Mouse (Mus musculus): ENCODE data around the gene Carnmt1. TPM values are rescaled to one million over a fixed set of nuclear protein-coding genes. Genes with fewer than 3 reads are reported as not detected.
A peak's percentile ranks its signal among the peaks of the same experiment; 100 is the strongest.

The Carnmt1 gene
- total RNA-seq, 2 experiments from 2014 or later, result 13.8 to 14.5 TPM

GRCm38 (mm10) chr19:18713357-18713756 is 42.8 kb downstream of the Carnmt1 start:
- peak in 1 of 2 experiments; percentile 44 for DNase-seq

GRCm38 (mm10) chr19:18716374-18716773 is 45.8 kb downstream of the Carnmt1 start:
- peak; percentile 17 to 51 for DNase-seq

GRCm38 (mm10) chr19:18720337-18720736 is 49.8 kb downstream of the Carnmt1 start:
- DNase-seq, result no peak

- DNase-seq, result no peak
Measured at GRCm38 (mm10) chr19:18725186-18725585, 54.6 kb downstream of the Carnmt1 start.

GRCm38 (mm10) chr19:18730255-18730654 is 59.7 kb downstream of the Carnmt1 start:
- DNase-seq, result no peak

GRCm38 (mm10) chr19:18731077-18731476 is 60.5 kb downstream of the Carnmt1 start:
- DNase-seq, result no peak

- DNase-seq, result no peak
Measured at GRCm38 (mm10) chr19:18735901-18736300, 65.3 kb downstream of the Carnmt1 start.

- DNase-seq, result no peak
Measured at GRCm38 (mm10) chr19:18739146-18739545, 68.6 kb downstream of the Carnmt1 start.

GRCm38 (mm10) chr19:18743946-18744345 is 73.4 kb downstream of the Carnmt1 start:
- no peak for DNase-seq

GRCm38 (mm10) chr19:18746576-18747340 is 76.2 kb downstream of the Carnmt1 start:
- no peak for DNase-seq

GRCm38 (mm10) chr19:18747379-18747778 is 76.8 kb downstream of the Carnmt1 start:
- no peak for DNase-seq

- DNase-seq, result no peak
Measured at GRCm38 (mm10) chr19:18749598-18750339, 79.2 kb downstream of the Carnmt1 start, which contains the start of gene Trpm6. Gene Trpm6 (plus strand): TSS chr19:18749983.

Other genes with a start within 250 kb of the Carnmt1 start
- 10 to 100 TPM; 30.9 to 34.4 TPM for gene Ostf1, start 38.9 kb upstream of the Carnmt1 start, total RNA-seq (2021)
- 1 to 10 TPM; 9.5 to 9.6 TPM for gene Nmrk1, start 38.8 kb upstream of the Carnmt1 start, total RNA-seq (2021)
- 10 to 100 TPM; 23.7 to 26.1 TPM for gene D030056L22Rik, start 42.4 kb downstream of the Carnmt1 start, total RNA-seq (2021)
- under 1 TPM; 0.18 to 0.32 TPM for gene Trpm6, start 79.2 kb downstream of the Carnmt1 start, total RNA-seq (2021)

All from layer of hippocampus, postnatal 36 days (tissue).